Comparison of ENCODE assay signal across 23 mouse cellular contexts in the genomic region with DNA sequence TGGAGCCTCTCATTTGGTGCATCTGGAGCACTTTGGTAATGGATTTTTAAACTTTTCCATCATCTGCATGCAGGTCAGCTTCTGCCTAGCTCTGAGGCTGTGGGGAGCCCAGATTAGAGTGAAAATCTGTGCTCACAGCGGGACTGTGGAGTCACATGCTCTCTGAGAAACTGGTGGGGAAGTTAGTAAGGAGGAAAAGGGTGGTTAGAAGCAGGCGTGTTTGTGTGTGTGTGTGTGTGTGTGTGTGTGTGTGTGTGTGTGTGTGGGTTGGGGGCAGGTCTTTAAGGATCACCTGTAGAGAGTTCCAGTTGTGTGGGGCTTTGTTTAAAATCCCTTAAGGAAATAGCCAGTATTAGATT. TPM values are rescaled to one million over a fixed set of nuclear protein-coding genes. Genes with fewer than 3 reads are reported as not detected.
DNase-seq lines count a peak whose midpoint lies in the region; ATAC-seq lines count a peak whose summit lies in the region.
"Had no signal": no experiment of that assay in that cellular context is flagged by ENCODE, and none has a peak within 500 bp of the region (broad histone marks: within the 10 kb centered on the region; RNA-seq: fewer than 3 reads in every experiment).

No protein-coding gene starts in this region.

- H3K4me2 ChIP-seq in embryonic facial prominence, embryonic 14.5 days (ENCODE audit: low read depth, low read length), result no peak overlapping the region
- no peak overlapping the region for H3K4me2 ChIP-seq in hindbrain, embryonic 15.5 days
- no peak overlapping the region for H3K4me2 ChIP-seq in hindbrain, embryonic 14.5 days (replicated peaks)
- H3K4me2 ChIP-seq in midbrain, embryonic 13.5 days (replicated peaks), result no peak overlapping the region
- no peak overlapping the region for H3K4me2 ChIP-seq in midbrain, embryonic 15.5 days
- H3K4me2 ChIP-seq: embryonic facial prominence, embryonic 12.5 days; forebrain, embryonic 12.5 days; heart, embryonic 12.5 days; heart, embryonic 15.5 days; hindbrain, embryonic 12.5 days had no signal

- no peak overlapping the region for H3K4me3 ChIP-seq in embryonic facial prominence, embryonic 14.5 days (ENCODE audit: low read depth, low read length)
- no peak overlapping the region for H3K4me3 ChIP-seq in embryonic facial prominence, embryonic 10.5 days
- no peak overlapping the region for H3K4me3 ChIP-seq in hindbrain, embryonic 15.5 days
- H3K4me3 ChIP-seq in hindbrain, embryonic 14.5 days (replicated peaks; ENCODE audit: low read length), result no peak overlapping the region
- no peak overlapping the region for H3K4me3 ChIP-seq in midbrain, embryonic 13.5 days (replicated peaks)
- H3K4me3 ChIP-seq in midbrain, embryonic 15.5 days, result no peak overlapping the region
- H3K4me3 ChIP-seq: embryonic facial prominence, embryonic 12.5 days; erythroblast, embryonic 14.5 days; forebrain, embryonic 12.5 days; gastrocnemius, adult 2 months; heart, embryonic 12.5 days; heart, embryonic 15.5 days; hindbrain, embryonic 12.5 days had no signal

- H3K4me1 ChIP-seq in embryonic facial prominence, embryonic 14.5 days (ENCODE audit: control insufficient read depth, insufficient read depth, low read length), result no peaks in the 10 kb centered on the region
- H3K4me1 ChIP-seq in embryonic facial prominence, embryonic 10.5 days, result peaks cover 12% of the 10 kb centered on the region
- peaks cover 11% of the 10 kb centered on the region; the same call in 1 of the 2 replicates for H3K4me1 ChIP-seq in hindbrain, embryonic 15.5 days (replicated peaks)
- H3K4me1 ChIP-seq in hindbrain, embryonic 14.5 days (replicated peaks; ENCODE audit: control insufficient read depth, insufficient read depth, low read length), result no peaks in the 10 kb centered on the region
- peaks cover 15% of the 10 kb centered on the region for H3K4me1 ChIP-seq in midbrain, embryonic 13.5 days (replicated peaks)
- peaks cover 4% of the 10 kb centered on the region; the same call in 1 of the 2 replicates for H3K4me1 ChIP-seq in midbrain, embryonic 15.5 days
- H3K4me1 ChIP-seq: heart, embryonic 15.5 days had no signal

- H3K27me3 ChIP-seq in embryonic facial prominence, embryonic 14.5 days (replicated peaks; ENCODE audit: control insufficient read depth, insufficient read depth, low read length), result no peaks in the 10 kb centered on the region
- 0 out of 2 replicates have a peak, but pooled peaks cover 3% of the 10 kb centered on the region for H3K27me3 ChIP-seq in embryonic facial prominence, embryonic 10.5 days (replicated peaks; ENCODE audit: low read depth, poor library complexity, severe bottlenecking)
- 0 out of 2 replicates have a peak, but pooled peaks cover 3% of the 10 kb centered on the region for H3K27me3 ChIP-seq in hindbrain, embryonic 15.5 days
- no peaks in the 10 kb centered on the region for H3K27me3 ChIP-seq in hindbrain, embryonic 14.5 days (ENCODE audit: control insufficient read depth, insufficient read depth, low read length)
- H3K27me3 ChIP-seq in midbrain, embryonic 13.5 days, result peaks cover 11% of the 10 kb centered on the region
- H3K27me3 ChIP-seq in midbrain, embryonic 15.5 days (replicated peaks), result no peaks in the 10 kb centered on the region
- H3K27me3 ChIP-seq: embryonic facial prominence, embryonic 12.5 days; heart, embryonic 12.5 days; heart, embryonic 15.5 days; hindbrain, embryonic 12.5 days; Patski had no signal

- 36% methylated on average over 2 of the region's 2 CpGs for WGBS in embryonic facial prominence, embryonic 14.5 days
- WGBS in embryonic facial prominence, embryonic 10.5 days, result 61% methylated on average over 2 of the region's 2 CpGs
- 28% methylated on average over 2 of the region's 2 CpGs for WGBS in hindbrain, embryonic 15.5 days
- WGBS in hindbrain, embryonic 14.5 days, result 40% methylated on average over 2 of the region's 2 CpGs
- WGBS in midbrain, embryonic 13.5 days, result 51% methylated on average over 2 of the region's 2 CpGs
- WGBS in midbrain, embryonic 15.5 days, result 31% methylated on average over 2 of the region's 2 CpGs

- H3K9me3 ChIP-seq in embryonic facial prominence, embryonic 14.5 days (ENCODE audit: control insufficient read depth, low read length), result no peaks in the 10 kb centered on the region
- no peaks in the 10 kb centered on the region for H3K9me3 ChIP-seq in embryonic facial prominence, embryonic 10.5 days
- H3K9me3 ChIP-seq in hindbrain, embryonic 15.5 days, result no peaks in the 10 kb centered on the region
- H3K9me3 ChIP-seq in hindbrain, embryonic 14.5 days (ENCODE audit: control insufficient read depth, low read length), result no peaks in the 10 kb centered on the region
- no peaks in the 10 kb centered on the region for H3K9me3 ChIP-seq in midbrain, embryonic 13.5 days
- no peaks in the 10 kb centered on the region for H3K9me3 ChIP-seq in midbrain, embryonic 15.5 days
- H3K9me3 ChIP-seq: embryonic facial prominence, embryonic 12.5 days; forebrain, embryonic 12.5 days; G1E; heart, embryonic 12.5 days; heart, embryonic 15.5 days; hindbrain, embryonic 12.5 days had no signal

- no peak overlapping the region for H3K27ac ChIP-seq in embryonic facial prominence, embryonic 14.5 days (replicated peaks; ENCODE audit: low read depth, low read length)
- H3K27ac ChIP-seq in embryonic facial prominence, embryonic 10.5 days (replicated peaks), result no peak overlapping the region
- no peak overlapping the region for H3K27ac ChIP-seq in hindbrain, embryonic 15.5 days (replicated peaks)
- H3K27ac ChIP-seq in hindbrain, embryonic 14.5 days, result no peak overlapping the region
- H3K27ac ChIP-seq in midbrain, embryonic 13.5 days, result no peak overlapping the region
- H3K27ac ChIP-seq in midbrain, embryonic 15.5 days, result no peak overlapping the region
- H3K27ac ChIP-seq: embryonic facial prominence, embryonic 12.5 days; gastrocnemius, adult 2 months; heart, embryonic 15.5 days; hindbrain, embryonic 12.5 days had no signal

- H3K36me3 ChIP-seq in embryonic facial prominence, embryonic 14.5 days (ENCODE audit: control insufficient read depth, insufficient read depth, low read length), result no peaks in the 10 kb centered on the region
- no peaks in the 10 kb centered on the region for H3K36me3 ChIP-seq in embryonic facial prominence, embryonic 10.5 days (replicated peaks)
- H3K36me3 ChIP-seq in hindbrain, embryonic 15.5 days, result no peaks in the 10 kb centered on the region
- H3K36me3 ChIP-seq in hindbrain, embryonic 14.5 days (replicated peaks; ENCODE audit: control insufficient read depth, insufficient read depth), result no peaks in the 10 kb centered on the region
- no peaks in the 10 kb centered on the region for H3K36me3 ChIP-seq in midbrain, embryonic 13.5 days
- H3K36me3 ChIP-seq in midbrain, embryonic 15.5 days (replicated peaks), result no peaks in the 10 kb centered on the region
- H3K36me3 ChIP-seq: embryonic facial prominence, embryonic 12.5 days; forebrain, embryonic 12.5 days; G1E; heart, embryonic 12.5 days; heart, embryonic 15.5 days; hindbrain, embryonic 12.5 days had no signal

- peak; percentile 50; the same call in 1 of the 2 replicates for ATAC-seq in embryonic facial prominence, embryonic 14.5 days (ENCODE audit: low read depth)
- 0 out of 2 replicates have a peak, but pooled peaks have one; percentile 11 for ATAC-seq in hindbrain, embryonic 15.5 days (ENCODE audit: low FRiP score, low read depth)
- no peak for ATAC-seq in hindbrain, embryonic 14.5 days (ENCODE audit: low FRiP score)
- ATAC-seq in midbrain, embryonic 13.5 days, result 0 out of 2 replicates have a peak, but pooled peaks have one; percentile 20
- ATAC-seq in midbrain, embryonic 15.5 days (replicated peaks), result no peak
- ATAC-seq: forebrain, embryonic 16.5 days; Patski had no signal

- no peak overlapping the region for H3K9ac ChIP-seq in embryonic facial prominence, embryonic 14.5 days (ENCODE audit: low read depth, low read length)
- no peak overlapping the region for H3K9ac ChIP-seq in hindbrain, embryonic 15.5 days
- no peak overlapping the region for H3K9ac ChIP-seq in hindbrain, embryonic 14.5 days
- no peak overlapping the region for H3K9ac ChIP-seq in midbrain, embryonic 13.5 days (replicated peaks)
- H3K9ac ChIP-seq in midbrain, embryonic 15.5 days, result no peak overlapping the region
- H3K9ac ChIP-seq: embryonic facial prominence, embryonic 12.5 days; forebrain, embryonic 12.5 days; heart, embryonic 12.5 days; heart, embryonic 15.5 days; hindbrain, embryonic 12.5 days had no signal

- DNase-seq in embryonic facial prominence, embryonic 14.5 days (ENCODE audit: low spot score), result no peak
- no peak for DNase-seq in embryonic facial prominence, embryonic 10.5 days (ENCODE audit: low spot score)
- no peak for DNase-seq in hindbrain, embryonic 14.5 days (ENCODE audit: low spot score)
- DNase-seq in brain, adult 2 months (ENCODE audit: low read depth, low spot score), result peak; percentile 22
- no peak for DNase-seq in cerebellum, adult 11 months
- DNase-seq: adrenal gland, postnatal 10 days; adrenal gland, postnatal 36 days; heart, adult 18-20 months; heart, postnatal 10 days; heart, postnatal 36 days had no signal

RNA-seq across cellular contexts. Expression of a gene that starts 21.5 kb away (rescaled TPM):
- 4.6 TPM in 2 replicates for polyA plus RNA-seq in embryonic facial prominence, embryonic 14.5 days (2014; fragmentation: Nextera tagmentation; extraction: Ambion mirVana)
- polyA plus RNA-seq in embryonic facial prominence, embryonic 10.5 days (2016; fragmentation: Nextera tagmentation; extraction: Ambion mirVana), result 0.14 and 0.42 TPM in 2 replicates
- polyA plus RNA-seq in hindbrain, embryonic 15.5 days (2015; fragmentation: Nextera tagmentation; extraction: Ambion mirVana), result 0.80 and 1.4 TPM in 2 replicates
- polyA plus RNA-seq in hindbrain, embryonic 14.5 days (2014; fragmentation: Nextera tagmentation; extraction: Ambion mirVana), result 1.4 and 2.0 TPM in 2 replicates
- 0.73 and 1.1 TPM in 2 replicates for polyA plus RNA-seq in midbrain, embryonic 13.5 days (2015; fragmentation: Nextera tagmentation; extraction: Ambion mirVana)
- 1.2 and 1.7 TPM in 2 replicates for polyA plus RNA-seq in midbrain, embryonic 15.5 days (2015; fragmentation: Nextera tagmentation; extraction: Ambion mirVana)

Comparison
In these comparisons a context has a peak if more than half of its experiments do, and no peak if none do; other contexts are left out.
1. ATAC-seq: peak in embryonic facial prominence, embryonic 14.5 days (single experiment), hindbrain, embryonic 15.5 days (single experiment) and midbrain, embryonic 13.5 days (single experiment); none in hindbrain, embryonic 14.5 days (single experiment) and midbrain, embryonic 15.5 days (single experiment).